Comparison of ENCODE assay signal across 17 mouse cellular contexts in the genomic region with DNA sequence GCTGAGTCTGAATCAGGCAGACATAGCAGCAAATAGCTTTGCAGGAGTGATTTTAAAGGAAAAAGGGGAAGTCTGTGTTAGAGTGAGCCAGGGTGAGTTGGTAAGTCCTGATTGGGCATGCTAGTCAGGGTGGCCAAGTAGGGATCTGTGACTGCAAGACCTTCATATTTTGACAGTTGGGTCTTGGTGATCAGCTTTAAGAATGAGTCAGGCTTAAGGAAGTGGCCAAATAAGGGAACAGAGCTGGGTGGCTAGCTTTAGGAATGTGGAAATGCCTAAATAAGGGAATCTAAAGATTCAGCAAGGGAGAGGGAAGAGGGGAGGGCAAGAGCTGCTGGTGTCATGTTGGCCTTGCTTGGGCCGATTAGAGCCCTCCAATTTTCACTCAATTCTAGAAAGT. TPM values are rescaled to one million over a fixed set of nuclear protein-coding genes. Genes with fewer than 3 reads are reported as not detected.
A peak's percentile ranks its signal among the peaks of the same experiment; 100 is the strongest.
DNase-seq lines count a peak whose midpoint lies in the region; ATAC-seq and TF ChIP-seq lines count a peak whose summit lies in the region.
"Had no signal": no experiment of that assay in that cellular context is flagged by ENCODE, and none has a peak within 500 bp of the region (broad histone marks: within the 10 kb centered on the region; RNA-seq: fewer than 3 reads in every experiment).

No protein-coding gene starts in this region.

- no peak for TF ChIP-seq CTCF in lung, embryonic 14.5 days (IDR thresholded peaks at IDR 0.05; ENCODE audit: low read depth)

- no peak overlapping the region for H3K4me2 ChIP-seq in lung, embryonic 14.5 days
- H3K4me2 ChIP-seq in myocyte (ENCODE audit: low read depth), result peak overlapping the region; percentile 7
- H3K4me2 ChIP-seq: midbrain, embryonic 12.5 days; stomach, embryonic 15.5 days had no signal

- no peak overlapping the region for H3K4me3 ChIP-seq in lung, embryonic 14.5 days (ENCODE audit: low read depth, low read length)
- no peak overlapping the region for H3K4me3 ChIP-seq in myocyte
- H3K4me3 ChIP-seq: forebrain, embryonic 10.5 days; midbrain, embryonic 12.5 days; stomach, embryonic 15.5 days had no signal

- no peak for TF ChIP-seq POLR2A in myocyte (IDR thresholded peaks at IDR 0.05; ENCODE audit: insufficient read length, low read depth)

- 29% methylated on average over 1 of the region's 1 CpGs for WGBS in lung, embryonic 14.5 days

- no peaks in the 10 kb centered on the region for H3K4me1 ChIP-seq in lung, embryonic 14.5 days (ENCODE audit: insufficient read depth)
- H3K4me1 ChIP-seq: midbrain, embryonic 12.5 days; stomach, embryonic 15.5 days had no signal

- H3K36me3 ChIP-seq in lung, embryonic 14.5 days (ENCODE audit: insufficient read depth), result no peaks in the 10 kb centered on the region
- no peaks in the 10 kb centered on the region for H3K36me3 ChIP-seq in myocyte (ENCODE audit: control insufficient read depth, insufficient read depth)
- H3K36me3 ChIP-seq: forebrain, embryonic 10.5 days; midbrain, embryonic 12.5 days; stomach, embryonic 15.5 days had no signal

- peak; percentile 13 for DNase-seq in embryo, embryonic 10.5 days (ENCODE audit: low spot score)
- DNase-seq in embryo, embryonic 9.5 days (ENCODE audit: extremely low spot score), result no peak
- DNase-seq in lung, embryonic 14.5 days, result peak; percentile 39
- no peak for DNase-seq in lung, postnatal 10 days
- no peak for DNase-seq in testis, postnatal 10 days (ENCODE audit: low spot score)
- no peak for DNase-seq in adrenal gland, adult (ENCODE audit: inconsistent age in 2 of 2, low spot score in 1 of 2)
- DNase-seq: cerebellum, adult 9-10 months; heart, postnatal 14 days; kidney, postnatal 10 days; layer of hippocampus, adult 9-11 months; thymus, postnatal 36 days had no signal

- H3K27me3 ChIP-seq in lung, embryonic 14.5 days (ENCODE audit: insufficient read depth, low read length), result no peaks in the 10 kb centered on the region; the same call in 1 of the 2 replicates
- H3K27me3 ChIP-seq in myocyte (ENCODE audit: control insufficient read depth, insufficient read depth, insufficient read length), result no peaks in the 10 kb centered on the region
- H3K27me3 ChIP-seq: midbrain, embryonic 12.5 days; stomach, embryonic 15.5 days had no signal

- H3K27ac ChIP-seq in lung, embryonic 14.5 days (ENCODE audit: low read depth), result no peak overlapping the region
- H3K27ac ChIP-seq: forebrain, embryonic 10.5 days; liver, embryonic 14.5 days; midbrain, embryonic 12.5 days; stomach, embryonic 15.5 days had no signal

- no peaks in the 10 kb centered on the region for H3K79me2 ChIP-seq in myocyte (ENCODE audit: control insufficient read depth, insufficient read depth)

- ATAC-seq in lung, embryonic 14.5 days (ENCODE audit: insufficient read depth), result peak; percentile 60; the same call in 1 of the 2 replicates
- peak; percentile 97 for ATAC-seq in common myeloid progenitor, adult 5-6 weeks (replicated peaks; ENCODE audit: low read depth, poor library complexity, severe bottlenecking)

- no peaks in the 10 kb centered on the region for H3K9me3 ChIP-seq in lung, embryonic 14.5 days (ENCODE audit: low read depth, low read length)
- H3K9me3 ChIP-seq: forebrain, embryonic 10.5 days; midbrain, embryonic 12.5 days; stomach, embryonic 15.5 days had no signal

- H3K9ac ChIP-seq in lung, embryonic 14.5 days, result no peak overlapping the region
- H3K9ac ChIP-seq: liver, embryonic 14.5 days; midbrain, embryonic 12.5 days; stomach, embryonic 15.5 days had no signal

- H3ac ChIP-seq in myocyte (ENCODE audit: control insufficient read depth, insufficient read length), result no peak overlapping the region

TF ChIP-seq in myocyte, 11 proteins besides CTCF, POLR2A, EP300 and RAD21:
- no peak for TF ChIP-seq MYOD1 (IDR thresholded peaks at IDR 0.05; ENCODE audit: control insufficient read depth in 1 of 3, insufficient read length in 2 of 3, low read depth in 2 of 3)
- TF ChIP-seq POLR2AphosphoS2 (IDR thresholded peaks at IDR 0.05; ENCODE audit: insufficient read length, low read depth), result no peak
- TF ChIP-seq SRF (IDR thresholded peaks at IDR 0.05; ENCODE audit: control insufficient read depth, insufficient read length, low read depth), result peak; percentile 98
TF ChIP-seq in myocyte: peak in this region for 1.

RNA-seq across cellular contexts. Expression of a gene that starts 47.0 kb away (rescaled TPM):
- 9.0 and 9.9 TPM in 2 replicates for polyA plus RNA-seq in lung, embryonic 14.5 days (2014; fragmentation: Nextera tagmentation; extraction: Ambion mirVana)
- total RNA-seq in common myeloid progenitor, adult 5-6 weeks (2017), result 17.5 and 20.4 TPM in 2 replicates
- 2.7 TPM for polyA plus RNA-seq in myocyte (2012; fragmentation: generic; extraction: Trizol)

RNA-seq across cellular contexts. Expression of a gene that starts 51.8 kb away (rescaled TPM):
- polyA plus RNA-seq in lung, embryonic 14.5 days (2014; fragmentation: Nextera tagmentation; extraction: Ambion mirVana), result 0.32 and 1.0 TPM in 2 replicates
- total RNA-seq in common myeloid progenitor, adult 5-6 weeks (2017), result not detected in 2 replicates
- polyA plus RNA-seq in myocyte (2012; fragmentation: generic; extraction: Trizol), result 4.7 TPM
- polyA plus RNA-seq: forebrain, embryonic 10.5 days had no signal

RNA-seq across cellular contexts. Expression of a gene that starts 58.2 kb away (rescaled TPM):
- 23.5 and 26.0 TPM in 2 replicates for polyA plus RNA-seq in lung, embryonic 14.5 days (2014; fragmentation: Nextera tagmentation; extraction: Ambion mirVana)
- 0.14 and 2.2 TPM in 2 replicates for total RNA-seq in common myeloid progenitor, adult 5-6 weeks (2017)
- polyA plus RNA-seq in myocyte (2012; fragmentation: generic; extraction: Trizol), result 0.77 TPM

Comparison
In these comparisons a context has a peak if more than half of its experiments do, and no peak if none do; other contexts are left out.
1. DNase-seq: peak in embryo, embryonic 10.5 days (single experiment) and lung, embryonic 14.5 days (single experiment); none in embryo, embryonic 9.5 days (single experiment), lung, postnatal 10 days (single experiment), testis, postnatal 10 days (single experiment) and adrenal gland, adult (0 of 2).
2. RNA of a gene that starts 58.2 kb away (polyA plus RNA-seq): 23.5 to 26.0 TPM in lung, embryonic 14.5 days; 0.77 TPM in myocyte (single experiment); every median in the first group is over 10 times any median in the second.